Mouse (Mus musculus): Measurements from ENCODE around the gene Lsamp.

The Lsamp gene

GRCm38 (mm10) chr16:41623871-41624270 is 1639.7 kb downstream of the Lsamp start:
- no peak for DNase-seq

GRCm38 (mm10) chr16:41633898-41634297 is 1649.7 kb downstream of the Lsamp start:
- DNase-seq: no peak

GRCm38 (mm10) chr16:41640876-41641275 is 1656.7 kb downstream of the Lsamp start:
- no peak for DNase-seq

GRCm38 (mm10) chr16:41653261-41653660 is 1669.1 kb downstream of the Lsamp start:
- DNase-seq: no peak

- no peak for DNase-seq
Measured at GRCm38 (mm10) chr16:41674316-41675038, 1690.3 kb downstream of the Lsamp start.

GRCm38 (mm10) chr16:41675774-41676173 is 1691.6 kb downstream of the Lsamp start:
- DNase-seq: no peak

- DNase-seq: peak; percentile 6
Measured at GRCm38 (mm10) chr16:41692435-41692834, 1708.3 kb downstream of the Lsamp start.

- no peak for DNase-seq
Measured at GRCm38 (mm10) chr16:41701790-41702428, 1717.7 kb downstream of the Lsamp start.

GRCm38 (mm10) chr16:41728900-41729585 is 1744.9 kb downstream of the Lsamp start:
- no peak for DNase-seq

GRCm38 (mm10) chr16:41729911-41730310 is 1745.8 kb downstream of the Lsamp start:
- DNase-seq: no peak

GRCm38 (mm10) chr16:41745037-41745436 is 1760.9 kb downstream of the Lsamp start:
- peak; percentile 4 for DNase-seq

GRCm38 (mm10) chr16:41746235-41746911 is 1762.2 kb downstream of the Lsamp start:
- DNase-seq: no peak

- DNase-seq: no peak
Measured at GRCm38 (mm10) chr16:41747874-41748273, 1763.7 kb downstream of the Lsamp start.

- DNase-seq: no peak
Measured at GRCm38 (mm10) chr16:41748759-41749158, 1764.6 kb downstream of the Lsamp start.

GRCm38 (mm10) chr16:41764285-41764684 is 1780.1 kb downstream of the Lsamp start:
- no peak for DNase-seq

- no peak for DNase-seq
Measured at GRCm38 (mm10) chr16:41771427-41772125, 1787.4 kb downstream of the Lsamp start.

- DNase-seq: peak; percentile 29
Measured at GRCm38 (mm10) chr16:41777586-41777985, 1793.4 kb downstream of the Lsamp start.

GRCm38 (mm10) chr16:41785600-41785999 is 1801.4 kb downstream of the Lsamp start:
- DNase-seq: no peak

GRCm38 (mm10) chr16:41786704-41787103 is 1802.5 kb downstream of the Lsamp start:
- DNase-seq: no peak

GRCm38 (mm10) chr16:41787146-41787545 is 1803.0 kb downstream of the Lsamp start:
- no peak for DNase-seq

- DNase-seq: no peak
Measured at GRCm38 (mm10) chr16:41790016-41790415, 1805.9 kb downstream of the Lsamp start.

GRCm38 (mm10) chr16:41820369-41820768 is 1836.2 kb downstream of the Lsamp start:
- DNase-seq: no peak

All from lung, postnatal 36 days (tissue).